Mouse (Mus musculus): Measurements from ENCODE around the gene Arl4a. TPM values are rescaled to one million over a fixed set of nuclear protein-coding genes. Genes with fewer than 3 reads are reported as not detected.
A peak's percentile ranks its signal among the peaks of the same experiment; 100 is the strongest.

Gene Arl4a
- polyA plus RNA-seq, 2 experiments = 39.5 to 91.3 TPM

- H3K9ac ChIP-seq (replicated peaks) = no peak overlapping the region
- H3K4me3 ChIP-seq (ENCODE audit: insufficient read depth in 1 of 2, low read depth in 2 of 2, low read length in 2 of 2) = no peak overlapping the region
- H3K9me3 ChIP-seq (ENCODE audit: control insufficient read depth, low read length) = no peaks in the 10 kb centered on the region
- no peak for ATAC-seq (ENCODE audit: insufficient read depth)
- TF ChIP-seq CTCF (IDR thresholded peaks at IDR 0.05; ENCODE audit: low read depth) (no peak), EP300 (IDR thresholded peaks at IDR 0.05; ENCODE audit: low read depth) (no peak)
- H3K27ac ChIP-seq = no peak overlapping the region
- H3K27me3 ChIP-seq (ENCODE audit: control insufficient read depth, insufficient read depth, low read length) = no peaks in the 10 kb centered on the region
- no peak overlapping the region for H3K4me2 ChIP-seq (ENCODE audit: low read depth)
- H3K4me1 ChIP-seq (replicated peaks; ENCODE audit: control insufficient read depth in 2 of 2, insufficient read depth in 2 of 2, low read length in 1 of 2) = peaks cover 9 to 14% of the 10 kb centered on the region in 2 experiments
- no peak for DNase-seq (ENCODE audit: low read depth in 3 of 3, low spot score in 3 of 3)
- 52% methylated on average over 4 of the region's 4 CpGs for WGBS (ENCODE audit: insufficient replicate concordance)
- H3K36me3 ChIP-seq (replicated peaks; ENCODE audit: control insufficient read depth, insufficient read depth, low read depth) = no peaks in the 10 kb centered on the region
These were observed 40.2 kb downstream of the Arl4a start for GRCm38 (mm10) chr12:39997651-39998050.

DNA sequence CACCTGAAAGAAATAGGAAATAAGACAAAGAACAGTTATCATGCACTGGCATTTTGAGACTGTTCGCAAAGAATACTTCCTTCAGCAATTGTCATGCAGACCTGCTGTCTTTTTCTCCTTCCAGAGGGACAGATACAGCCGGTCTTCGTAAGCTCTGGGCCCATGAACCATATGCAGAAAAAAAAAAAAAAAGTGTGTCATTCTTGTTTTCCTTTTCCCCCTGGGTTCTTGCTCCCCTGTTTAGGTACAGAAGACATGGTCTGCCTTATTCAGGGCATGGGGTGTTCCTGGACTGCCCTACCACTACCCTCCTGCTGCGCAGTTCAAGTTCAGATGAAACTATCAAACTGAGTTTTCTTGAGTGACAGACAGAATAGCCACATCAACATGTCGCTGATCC lies 41.8 kb downstream of the Arl4a start:
- no peak for DNase-seq (ENCODE audit: low read depth in 3 of 3, low spot score in 3 of 3)
- H3K9me3 ChIP-seq (ENCODE audit: control insufficient read depth, low read length) = no peaks in the 10 kb centered on the region
- peaks cover 9 to 14% of the 10 kb centered on the region in 2 experiments for H3K4me1 ChIP-seq (replicated peaks; ENCODE audit: control insufficient read depth in 2 of 2, insufficient read depth in 2 of 2, low read length in 1 of 2)
- no peak overlapping the region for H3K9ac ChIP-seq (replicated peaks)
- H3K36me3 ChIP-seq (replicated peaks; ENCODE audit: control insufficient read depth, insufficient read depth, low read depth) = no peaks in the 10 kb centered on the region
- no peak overlapping the region for H3K4me3 ChIP-seq (ENCODE audit: insufficient read depth in 1 of 2, low read depth in 2 of 2, low read length in 2 of 2)
- 48% methylated on average over 5 of the region's 5 CpGs for WGBS (ENCODE audit: insufficient replicate concordance)
- TF ChIP-seq CTCF (IDR thresholded peaks at IDR 0.05; ENCODE audit: low read depth) = no peak
- TF ChIP-seq EP300 (IDR thresholded peaks at IDR 0.05; ENCODE audit: low read depth) = no peak
- ATAC-seq (ENCODE audit: insufficient read depth) = peak; percentile 32; the same call in 1 of the 2 replicates
- peak overlapping the region; percentile 25; the same call in 1 of the 2 replicates for H3K4me2 ChIP-seq (ENCODE audit: low read depth)
- H3K27me3 ChIP-seq (ENCODE audit: control insufficient read depth, insufficient read depth, low read length) = no peaks in the 10 kb centered on the region
- peak overlapping the region; percentile 14 for H3K27ac ChIP-seq

DNA sequence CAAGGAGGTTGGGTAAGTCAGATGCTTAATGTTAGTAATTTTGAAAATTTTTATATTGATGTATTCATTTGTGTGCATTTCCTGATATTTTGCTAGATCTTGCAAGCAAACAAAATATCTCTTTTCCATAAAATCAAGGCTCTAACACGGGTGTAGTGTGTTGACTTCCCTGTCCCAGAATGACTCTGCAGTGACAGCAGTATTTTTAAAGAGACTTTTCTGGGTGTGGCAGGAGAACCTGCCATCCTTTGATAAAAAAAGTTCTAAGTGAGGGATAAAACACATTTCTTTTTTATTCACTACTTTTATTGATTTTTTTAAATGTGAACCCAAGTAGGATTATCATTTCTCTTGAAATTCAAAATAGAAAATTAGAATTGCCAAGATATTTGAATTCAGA lies 42.2 kb downstream of the Arl4a start:
- Histone ChIP-seq H3K4me1 (replicated peaks; ENCODE audit: control insufficient read depth in 2 of 2, insufficient read depth in 2 of 2, low read length in 1 of 2) (peaks cover 9 to 14% of the 10 kb centered on the region in 2 experiments), H3K4me3 (ENCODE audit: insufficient read depth in 1 of 2, low read depth in 2 of 2, low read length in 2 of 2) (no peak overlapping the region), H3K9me3 (ENCODE audit: control insufficient read depth, low read length) (no peaks in the 10 kb centered on the region), H3K9ac (replicated peaks) (no peak overlapping the region), H3K27me3 (ENCODE audit: control insufficient read depth, insufficient read depth, low read length) (no peaks in the 10 kb centered on the region), H3K27ac (0 out of 2 replicates have a peak overlapping the region, but pooled peaks have one; percentile 1), H3K36me3 (replicated peaks; ENCODE audit: control insufficient read depth, insufficient read depth, low read depth) (no peaks in the 10 kb centered on the region), H3K4me2 (ENCODE audit: low read depth) (peak overlapping the region; percentile 25; the same call in 1 of the 2 replicates)
- 10% methylated on average over 1 of the region's 1 CpGs for WGBS (ENCODE audit: insufficient replicate concordance)
- TF ChIP-seq CTCF (IDR thresholded peaks at IDR 0.05; ENCODE audit: low read depth) = no peak
- TF ChIP-seq EP300 (IDR thresholded peaks at IDR 0.05; ENCODE audit: low read depth) = peak; percentile 73
- ATAC-seq (ENCODE audit: insufficient read depth) (peak; percentile 82), DNase-seq (ENCODE audit: low read depth in 3 of 3, low spot score in 3 of 3) (peak; percentile 49 to 59 (median 51))

DNA sequence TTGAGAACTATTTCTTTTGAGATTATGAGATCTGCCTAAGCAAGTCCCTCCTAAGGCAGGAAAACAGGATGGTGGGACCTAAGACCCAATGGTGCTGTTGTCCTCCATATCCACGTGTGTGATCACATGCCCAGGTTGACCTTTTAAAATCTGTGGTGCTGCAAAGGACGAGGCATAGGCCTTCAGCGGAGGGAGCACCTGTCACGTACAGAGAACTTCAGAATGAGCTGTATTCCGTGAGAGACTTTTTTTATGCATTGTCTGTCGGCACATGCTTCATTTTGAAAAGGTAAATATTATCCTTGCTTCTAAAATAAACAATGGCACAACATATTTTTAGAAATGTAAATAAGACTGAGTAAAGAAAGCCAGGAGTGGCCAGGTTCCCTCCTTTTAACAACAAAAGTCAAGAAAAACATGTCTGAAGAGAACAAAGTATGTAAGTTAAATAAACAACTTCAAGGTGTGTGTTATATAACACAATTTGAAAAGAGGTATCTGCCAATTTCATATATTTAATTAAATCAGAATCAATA lies 45.0 kb downstream of the Arl4a start:
- Histone ChIP-seq H3K36me3 (replicated peaks; ENCODE audit: control insufficient read depth, insufficient read depth, low read depth) (no peaks in the 10 kb centered on the region), H3K27me3 (ENCODE audit: control insufficient read depth, insufficient read depth, low read length) (no peaks in the 10 kb centered on the region), H3K4me3 (ENCODE audit: insufficient read depth in 1 of 2, low read depth in 2 of 2, low read length in 2 of 2) (no peak overlapping the region), H3K4me1 (replicated peaks; ENCODE audit: control insufficient read depth in 2 of 2, insufficient read depth in 2 of 2, low read length in 1 of 2) (peaks cover 9 to 12% of the 10 kb centered on the region in 2 experiments), H3K9ac (replicated peaks) (no peak overlapping the region), H3K4me2 (ENCODE audit: low read depth) (no peak overlapping the region), H3K27ac (no peak overlapping the region), H3K9me3 (ENCODE audit: control insufficient read depth, low read length) (no peaks in the 10 kb centered on the region)
- no peak for DNase-seq (ENCODE audit: low read depth in 3 of 3, low spot score in 3 of 3)
- WGBS (ENCODE audit: insufficient replicate concordance) = 55% methylated on average over 6 of the region's 6 CpGs
- TF ChIP-seq CTCF (IDR thresholded peaks at IDR 0.05; ENCODE audit: low read depth) (no peak), EP300 (IDR thresholded peaks at IDR 0.05; ENCODE audit: low read depth) (no peak)
- no peak for ATAC-seq (ENCODE audit: insufficient read depth)

GRCm38 (mm10) chr12:39990830-39991780 lies 46.7 kb downstream of the Arl4a start:
- H3K4me1 ChIP-seq (replicated peaks; ENCODE audit: control insufficient read depth in 2 of 2, insufficient read depth in 2 of 2, low read length in 1 of 2) = peaks cover 5 to 6% of the 10 kb centered on the region in 2 experiments
- no peak for TF ChIP-seq EP300 (IDR thresholded peaks at IDR 0.05; ENCODE audit: low read depth)
- no peak for TF ChIP-seq CTCF (IDR thresholded peaks at IDR 0.05; ENCODE audit: low read depth)
- H3K36me3 ChIP-seq (replicated peaks; ENCODE audit: control insufficient read depth, insufficient read depth, low read depth) = no peaks in the 10 kb centered on the region
- H3K27ac ChIP-seq = no peak overlapping the region
- DNase-seq (ENCODE audit: low read depth in 3 of 3, low spot score in 3 of 3) = no peak
- no peak overlapping the region for H3K9ac ChIP-seq (replicated peaks)
- WGBS (ENCODE audit: insufficient replicate concordance) = 49% methylated on average over 4 of the region's 4 CpGs
- ATAC-seq (ENCODE audit: insufficient read depth) = no peak
- no peaks in the 10 kb centered on the region for H3K27me3 ChIP-seq (ENCODE audit: control insufficient read depth, insufficient read depth, low read length)
- H3K4me3 ChIP-seq (ENCODE audit: insufficient read depth in 1 of 2, low read depth in 2 of 2, low read length in 2 of 2) = no peak overlapping the region
- no peaks in the 10 kb centered on the region for H3K9me3 ChIP-seq (ENCODE audit: control insufficient read depth, low read length)
- H3K4me2 ChIP-seq (ENCODE audit: low read depth) = no peak overlapping the region

All from liver, embryonic 14.5 days (tissue).